In the genomic region with DNA sequence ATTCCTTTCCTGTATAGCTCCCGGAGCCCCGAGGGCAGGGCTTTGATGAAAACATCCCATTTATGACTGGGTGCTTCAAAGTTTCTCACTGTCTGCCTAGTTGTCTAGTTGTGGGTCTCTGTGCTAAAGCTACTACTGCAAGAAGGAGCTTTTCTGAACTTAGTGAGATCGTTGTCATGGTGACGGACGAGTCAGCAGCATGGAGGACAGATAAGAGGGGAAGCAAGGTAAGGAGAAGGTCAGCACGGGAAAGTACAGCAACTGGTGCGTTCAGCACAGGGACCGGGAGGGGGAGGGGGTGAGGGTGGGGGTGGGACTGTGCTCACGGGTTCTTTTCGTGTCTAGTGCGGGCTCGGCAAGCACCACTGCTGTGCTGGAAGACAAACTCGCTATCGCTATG, we compare ENCODE assay signal across 8 mouse cellular contexts. TPM values are rescaled to one million over a fixed set of nuclear protein-coding genes. Genes with fewer than 3 reads are reported as not detected.
DNase-seq lines count a peak whose midpoint lies in the region; ATAC-seq and TF ChIP-seq lines count a peak whose summit lies in the region.
"Had no signal": no experiment of that assay in that cellular context is flagged by ENCODE, and none has a peak within 500 bp of the region (broad histone marks: within the 10 kb centered on the region; RNA-seq: fewer than 3 reads in every experiment).

No protein-coding gene starts in this region.

- intact Hi-C loops in heart, postnatal 10 days (cut with DNase I), result no loop called here

- H3K27ac ChIP-seq in heart, postnatal 0 days (ENCODE audit: low read depth), result no peak overlapping the region
- H3K27ac ChIP-seq in embryonic facial prominence, embryonic 14.5 days (replicated peaks; ENCODE audit: low read depth, low read length), result no peak overlapping the region

- no peaks in the 10 kb centered on the region for H3K9me3 ChIP-seq in heart, postnatal 0 days (replicated peaks; ENCODE audit: control insufficient read depth, low read length)
- no peaks in the 10 kb centered on the region for H3K9me3 ChIP-seq in embryonic facial prominence, embryonic 14.5 days (ENCODE audit: control insufficient read depth, low read length)

- 0 out of 2 replicates have a peak, but pooled peaks have one; percentile 41 for ATAC-seq in heart, postnatal 0 days (ENCODE audit: insufficient read depth, low read depth)
- ATAC-seq in embryonic facial prominence, embryonic 14.5 days (ENCODE audit: low read depth), result peak; percentile 32; the same call in 1 of the 2 replicates
- ATAC-seq: Patski had no signal

- no peaks in the 10 kb centered on the region for H3K36me3 ChIP-seq in heart, postnatal 0 days (replicated peaks; ENCODE audit: control insufficient read depth, insufficient read depth, low read length)
- H3K36me3 ChIP-seq in embryonic facial prominence, embryonic 14.5 days (ENCODE audit: control insufficient read depth, insufficient read depth, low read length), result no peaks in the 10 kb centered on the region

- WGBS in heart, postnatal 0 days, result 16% methylated on average over 14 of the region's 14 CpGs
- 41% methylated on average over 14 of the region's 14 CpGs for WGBS in embryonic facial prominence, embryonic 14.5 days

- peak overlapping the region; percentile 25 for H3K4me3 ChIP-seq in heart, postnatal 0 days (ENCODE audit: low read depth, low read length)
- peak overlapping the region; percentile 10; the same call in 1 of the 2 replicates for H3K4me3 ChIP-seq in embryonic facial prominence, embryonic 14.5 days (ENCODE audit: low read depth, low read length)

- peak overlapping the region; percentile 45 for H3K4me2 ChIP-seq in heart, postnatal 0 days (ENCODE audit: low read depth, low read length)
- peak overlapping the region; percentile 38 for H3K4me2 ChIP-seq in embryonic facial prominence, embryonic 14.5 days (ENCODE audit: low read depth, low read length)

- TF ChIP-seq EP300 in heart, postnatal 0 days (IDR thresholded peaks at IDR 0.05; ENCODE audit: low read depth), result no peak

- H3K4me1 ChIP-seq in heart, postnatal 0 days (ENCODE audit: control insufficient read depth, insufficient read depth), result no peaks in the 10 kb centered on the region
- no peaks in the 10 kb centered on the region for H3K4me1 ChIP-seq in embryonic facial prominence, embryonic 14.5 days (ENCODE audit: control insufficient read depth, insufficient read depth, low read length)

- no peak overlapping the region for H3K9ac ChIP-seq in heart, postnatal 0 days (replicated peaks; ENCODE audit: low read depth, low read length)
- H3K9ac ChIP-seq in embryonic facial prominence, embryonic 14.5 days (ENCODE audit: low read depth, low read length), result no peak overlapping the region

- H3K27me3 ChIP-seq in heart, postnatal 0 days (ENCODE audit: control insufficient read depth, insufficient read depth, low read length), result no peaks in the 10 kb centered on the region
- no peaks in the 10 kb centered on the region for H3K27me3 ChIP-seq in embryonic facial prominence, embryonic 14.5 days (replicated peaks; ENCODE audit: control insufficient read depth, insufficient read depth, low read length)

- TF ChIP-seq CTCF in heart, postnatal 0 days (IDR thresholded peaks at IDR 0.05; ENCODE audit: low read depth), result no peak

- DNase-seq in heart, postnatal 0 days (ENCODE audit: low spot score), result no peak
- no peak for DNase-seq in heart, postnatal 10 days
- DNase-seq in ovary, postnatal 36 days (ENCODE audit: low spot score), result peak; percentile 11
- no peak for DNase-seq in ovary, postnatal 10 days (ENCODE audit: low spot score)
- peak; percentile 44 for DNase-seq in embryonic facial prominence, embryonic 14.5 days (ENCODE audit: low spot score)
- DNase-seq in yolk sac, embryonic 10.5 days (ENCODE audit: low spot score), result peak; percentile 50
- DNase-seq in urinary bladder, postnatal 25 days (ENCODE audit: low spot score), result no peak

RNA-seq across cellular contexts. Expression of a gene that starts 43.3 kb away (rescaled TPM):
- total RNA-seq in heart, postnatal 0 days (2014; rRNA removed; ENCODE audit: low replicate concordance), result 25.8 and 29.9 TPM in 2 replicates
- polyA plus RNA-seq in heart, postnatal 0 days (2015; fragmentation: Nextera tagmentation; extraction: Ambion mirVana), result 5.0 and 5.2 TPM in 2 replicates
- 10 to 100 TPM; 43.1 to 43.8 TPM for total RNA-seq in heart, postnatal 10 days (2021)
- polyA plus RNA-seq in embryonic facial prominence, embryonic 14.5 days (2014; fragmentation: Nextera tagmentation; extraction: Ambion mirVana), result 19.5 and 20.0 TPM in 2 replicates

Comparison
In these comparisons a context has a peak if more than half of its experiments do, and no peak if none do; other contexts are left out.
1. DNase-seq: peak in ovary, postnatal 36 days (single experiment), embryonic facial prominence, embryonic 14.5 days (single experiment) and yolk sac, embryonic 10.5 days (single experiment); none in heart, postnatal 0 days (single experiment), heart, postnatal 10 days (0 of 2), ovary, postnatal 10 days (single experiment) and urinary bladder, postnatal 25 days (single experiment).